Mouse (Mus musculus) kidney, postnatal 14 days (tissue): ENCODE measurements around the gene Stard13.

Source experiments
- DNase-seq: peaks from one replicate; pipeline ENCODE4 v3.0.0; 2022; ENCODE audit warnings: mixed read lengths

Gene Stard13

GRCm38 (mm10) chr5:151137901-151138300, 95.7 kb downstream of the Stard13 start:
- no peak for DNase-seq

GRCm38 (mm10) chr5:151137311-151137710, 96.3 kb downstream of the Stard13 start:
- no peak for DNase-seq

GRCm38 (mm10) chr5:151135965-151136364, 97.7 kb downstream of the Stard13 start:
- no peak for DNase-seq

- DNase-seq: peak; percentile 66
Observed at GRCm38 (mm10) chr5:151135078-151135826, 98.4 kb downstream of the Stard13 start.

GRCm38 (mm10) chr5:151134202-151134601, 99.4 kb downstream of the Stard13 start:
- DNase-seq: no peak

GRCm38 (mm10) chr5:151133744-151134143, 99.9 kb downstream of the Stard13 start:
- no peak for DNase-seq

- no peak for DNase-seq
Observed at GRCm38 (mm10) chr5:151129762-151130161, 103.9 kb downstream of the Stard13 start.

- DNase-seq: no peak
Observed at GRCm38 (mm10) chr5:151127298-151127717, 106.3 kb downstream of the Stard13 start.

GRCm38 (mm10) chr5:151126608-151127005, 107.0 kb downstream of the Stard13 start:
- DNase-seq: no peak

- no peak for DNase-seq
Observed at GRCm38 (mm10) chr5:151125985-151126607, 107.5 kb downstream of the Stard13 start.

- no peak for DNase-seq
Observed at GRCm38 (mm10) chr5:151117846-151118245, 115.8 kb downstream of the Stard13 start.

- no peak for DNase-seq
Observed at GRCm38 (mm10) chr5:151116192-151116887, 117.3 kb downstream of the Stard13 start.

- DNase-seq: peak; percentile 37
Observed at GRCm38 (mm10) chr5:151112743-151113142, 120.9 kb downstream of the Stard13 start.

- no peak for DNase-seq
Observed at GRCm38 (mm10) chr5:151111080-151111871, 122.4 kb downstream of the Stard13 start.

GRCm38 (mm10) chr5:151110461-151110908, 123.2 kb downstream of the Stard13 start:
- no peak for DNase-seq

- DNase-seq: no peak
Observed at GRCm38 (mm10) chr5:151109822-151110221, 123.8 kb downstream of the Stard13 start.

- no peak for DNase-seq
Observed at GRCm38 (mm10) chr5:151108955-151109354, 124.7 kb downstream of the Stard13 start.

- peak; percentile 63 for DNase-seq
Observed at GRCm38 (mm10) chr5:151108291-151108897, 125.2 kb downstream of the Stard13 start.

GRCm38 (mm10) chr5:151106841-151107240, 126.8 kb downstream of the Stard13 start:
- DNase-seq: no peak

GRCm38 (mm10) chr5:151105054-151105971, 128.3 kb downstream of the Stard13 start:
- no peak for DNase-seq
